7 mouse cellular contexts compared by ENCODE assay signal in the genomic region with DNA sequence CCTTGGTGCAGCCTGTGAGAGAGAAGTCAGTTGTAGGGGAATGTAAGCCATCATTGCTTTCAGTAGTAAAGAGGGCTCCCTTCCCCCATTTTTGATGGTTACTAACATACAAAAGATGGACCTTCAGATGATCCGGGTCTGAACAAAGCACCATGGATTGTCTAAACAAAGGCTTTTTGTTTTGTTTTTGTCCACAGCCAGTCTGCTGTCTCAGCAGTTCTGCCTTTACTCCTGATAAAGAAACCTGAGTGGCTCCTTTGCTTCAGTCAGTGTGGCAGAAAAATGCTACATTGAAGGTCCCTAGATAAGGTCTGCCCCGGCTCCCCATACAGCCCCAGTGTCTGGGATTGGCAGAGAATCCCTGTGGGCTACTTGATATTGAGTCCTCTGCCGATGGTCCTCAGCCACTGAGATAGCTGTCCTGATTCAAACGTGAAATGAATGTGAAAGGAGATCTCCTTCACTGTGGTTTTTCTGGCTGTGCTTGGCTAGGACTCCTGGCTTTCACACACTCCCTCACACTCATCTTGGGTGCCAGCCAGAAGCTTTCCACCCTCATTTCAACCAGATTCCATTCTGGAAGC.
DNase-seq lines count a peak whose midpoint lies in the region; ATAC-seq and TF ChIP-seq lines count a peak whose summit lies in the region.

No protein-coding gene starts in this region.

- H3K4me3 ChIP-seq in ES-E14 (ENCODE audit: insufficient read depth in 1 of 2, low read depth in 1 of 2, low read length in 2 of 2, poor library complexity in 1 of 2, severe bottlenecking in 1 of 2), result no peak overlapping the region
- no peak overlapping the region for H3K4me3 ChIP-seq in embryonic fibroblast, embryonic 13.5 days (ENCODE audit: insufficient read depth, low read length)
- no peak overlapping the region for H3K4me3 ChIP-seq in hindbrain, embryonic 11.5 days (ENCODE audit: low read depth, low read length)
- no peak overlapping the region for H3K4me3 ChIP-seq in intestine, postnatal 0 days (ENCODE audit: low read depth, low read length)

- H3K9ac ChIP-seq in ES-E14 (ENCODE audit: insufficient read depth, low read depth, low read length, poor library complexity, severe bottlenecking), result no peak overlapping the region
- peak overlapping the region; percentile 20; the same call in 1 of the 2 replicates for H3K9ac ChIP-seq in hindbrain, embryonic 11.5 days (ENCODE audit: low read depth, low read length)
- H3K9ac ChIP-seq in intestine, postnatal 0 days (ENCODE audit: low read depth, low read length), result no peak overlapping the region

- ATAC-seq in hindbrain, embryonic 11.5 days (ENCODE audit: low FRiP score), result peak; percentile 57
- no peak for ATAC-seq in intestine, postnatal 0 days

- no peak for TF ChIP-seq CTCF in embryonic fibroblast, embryonic 13.5 days (IDR thresholded peaks at IDR 0.05; ENCODE audit: borderline replicate concordance, insufficient read depth, low read length)
- no peak for TF ChIP-seq CTCF in intestine, postnatal 0 days (IDR thresholded peaks at IDR 0.05; ENCODE audit: low read depth)

- H3K27me3 ChIP-seq in hindbrain, embryonic 11.5 days (ENCODE audit: control insufficient read depth, insufficient read depth, low read length), result no peaks in the 10 kb centered on the region
- H3K27me3 ChIP-seq in intestine, postnatal 0 days (replicated peaks; ENCODE audit: control insufficient read depth, insufficient read depth, low read length), result no peaks in the 10 kb centered on the region

- H3K36me3 ChIP-seq in ES-E14 (ENCODE audit: control insufficient read depth, insufficient read depth, low read length, poor library complexity, severe bottlenecking), result no peaks in the 10 kb centered on the region
- no peaks in the 10 kb centered on the region for H3K36me3 ChIP-seq in hindbrain, embryonic 11.5 days (ENCODE audit: control insufficient read depth, insufficient read depth, low read length)
- peaks cover 5% of the 10 kb centered on the region for H3K36me3 ChIP-seq in intestine, postnatal 0 days (ENCODE audit: control insufficient read depth, insufficient read depth)

- H3K27ac ChIP-seq in ES-E14 (ENCODE audit: insufficient read depth, low read depth, low read length, poor library complexity, severe bottlenecking), result 0 out of 2 replicates have a peak overlapping the region, but pooled peaks have one; percentile 0
- H3K27ac ChIP-seq in embryonic fibroblast, embryonic 13.5 days (ENCODE audit: insufficient read depth, low read length), result peak overlapping the region; percentile 38
- peak overlapping the region; percentile 79 for H3K27ac ChIP-seq in hindbrain, embryonic 11.5 days (ENCODE audit: low read depth, low read length)
- H3K27ac ChIP-seq in intestine, postnatal 0 days (ENCODE audit: low read depth, low read length), result no peak overlapping the region

- intact Hi-C loops in left cerebral cortex, postnatal 36 days (cut with DNase I), result loop anchor here (2.0 kb wide), 1 partner anchor 44 kb away; no protein-coding TSS in a partner anchor

- 9% methylated on average over 4 of the region's 4 CpGs for WGBS in hindbrain, embryonic 11.5 days
- WGBS in intestine, postnatal 0 days, result 32% methylated on average over 4 of the region's 4 CpGs

- in situ Hi-C loops in ES-E14 (cut with MboI; ENCODE audit: low sequenced_read_pairs in 2 of 2, unreplicated experiment in 2 of 2), result no loop called here

- TF ChIP-seq POLR2A in embryonic fibroblast, embryonic 13.5 days (IDR thresholded peaks at IDR 0.05; ENCODE audit: low read depth, low read length), result no peak

- H3K4me2 ChIP-seq in hindbrain, embryonic 11.5 days (replicated peaks; ENCODE audit: low read depth, low read length), result no peak overlapping the region
- no peak overlapping the region for H3K4me2 ChIP-seq in intestine, postnatal 0 days (replicated peaks; ENCODE audit: low read depth)

- H3K4me1 ChIP-seq in ES-E14 (ENCODE audit: control insufficient read depth in 2 of 2, insufficient read depth in 2 of 2, low read length in 2 of 2, poor library complexity in 1 of 2), result peaks cover 10% of the 10 kb centered on the region in 2 experiments
- H3K4me1 ChIP-seq in embryonic fibroblast, embryonic 13.5 days (ENCODE audit: control insufficient read depth, insufficient read depth, low read length), result peaks cover 6% of the 10 kb centered on the region
- H3K4me1 ChIP-seq in hindbrain, embryonic 11.5 days (replicated peaks; ENCODE audit: control insufficient read depth, insufficient read depth, low read length), result no peaks in the 10 kb centered on the region; the same call in 1 of the 2 replicates
- H3K4me1 ChIP-seq in intestine, postnatal 0 days (replicated peaks; ENCODE audit: control insufficient read depth, insufficient read depth, low read length), result 0 out of 2 replicates have a peak, but pooled peaks cover 9% of the 10 kb centered on the region

- H3K9me3 ChIP-seq in ES-E14 (ENCODE audit: control insufficient read depth, insufficient read depth, low read depth, low read length), result no peaks in the 10 kb centered on the region; the same call in 1 of the 2 replicates
- H3K9me3 ChIP-seq in hindbrain, embryonic 11.5 days (ENCODE audit: control insufficient read depth, low read length), result no peaks in the 10 kb centered on the region
- no peaks in the 10 kb centered on the region for H3K9me3 ChIP-seq in intestine, postnatal 0 days (ENCODE audit: control insufficient read depth)

- DNase-seq in ES-E14 (ENCODE audit: low read depth, low spot score) (no peak), NIH3T3 (ENCODE audit: low read depth) (peak; percentile 21)
- peak; percentile 38 for DNase-seq in hindbrain, embryonic 11.5 days (ENCODE audit: low spot score)
- DNase-seq in left cerebral cortex, postnatal 36 days (ENCODE audit: low spot score in 2 of 2), result peak; percentile 60 to 65
- peak; percentile 62 to 77 for DNase-seq in right cerebral cortex, postnatal 10 days (ENCODE audit: low spot score in 2 of 2)

TF ChIP-seq in ES-E14, 5 proteins besides CTCF, POLR2A, EP300 and RAD21:
- TF ChIP-seq CHD2 (IDR thresholded peaks at IDR 0.05; ENCODE audit: low read depth, low read length), result no peak
- no peak for TF ChIP-seq ZC3H11A (IDR thresholded peaks at IDR 0.05; ENCODE audit: borderline replicate concordance, low read depth, low read length)
- no peak for TF ChIP-seq ZNF384 (IDR thresholded peaks at IDR 0.05; ENCODE audit: low read depth, low read length)
- no peak for TF ChIP-seq HCFC1 (IDR thresholded peaks at IDR 0.05; ENCODE audit: borderline replicate concordance, insufficient read depth, low read length)
- TF ChIP-seq MAFK (IDR thresholded peaks at IDR 0.05; ENCODE audit: insufficient read depth, low read depth, low read length), result peak; percentile 98
TF ChIP-seq in ES-E14: peak in this region for 1.
